Mouse (Mus musculus) ES-E14 (cell line): ENCODE measurements around the gene Zfp362.

Experiments
- ZC3H11A ChIP-seq: IDR thresholded peaks from 2 replicates; pipeline ENCODE4 v1.6.1; 2012; ENCODE audit warnings: low read depth, mild to moderate bottlenecking, inconsistent platforms, low read length, borderline replicate concordance
- ZNF384 ChIP-seq: IDR thresholded peaks from 2 replicates; pipeline ENCODE4 v1.6.1; 2012; ENCODE audit warnings: low read depth, low read length, inconsistent platforms

DNA sequence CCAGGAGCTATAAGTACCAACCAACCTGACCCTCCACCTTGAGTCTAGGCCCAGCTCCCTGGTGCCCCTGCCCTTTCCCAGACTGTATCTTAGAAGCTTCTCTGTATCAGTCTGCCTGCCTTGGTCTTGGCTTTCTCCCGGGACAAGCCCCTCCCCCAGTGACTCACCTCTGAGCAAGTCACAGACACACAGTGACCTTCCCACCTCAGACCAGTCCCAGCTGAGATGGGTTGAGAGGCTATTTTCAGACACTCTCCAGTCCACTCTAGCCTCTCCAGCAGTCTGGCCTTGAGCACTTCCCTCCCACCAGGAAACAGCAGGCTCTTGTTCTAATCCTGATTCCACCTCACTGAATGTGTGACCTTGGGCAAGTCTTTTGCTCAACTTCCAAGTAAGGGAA, 12.1 kb downstream of the Zfp362 start:
- TF ChIP-seq ZC3H11A (no peak), ZNF384 (no peak)
